Mouse (Mus musculus) midbrain, embryonic 14.5 days (tissue): Measurements from ENCODE around the gene Taf3. TPM values are rescaled to one million over a fixed set of nuclear protein-coding genes. Genes with fewer than 3 reads are reported as not detected.
A peak's percentile ranks its signal among the peaks of the same experiment; 100 is the strongest.

ENCODE experiments used
- ATAC-seq: fragments of 200-750 bp; cut with Nextera tagmentation; 2 replicates; pipeline ENCODE4 v1.8.0; 2017; ENCODE audit warnings: moderate number of reproducible peaks, moderate library complexity; ENCODE audit not compliant: low FRiP score, low TSS enrichment
- DNase-seq: peaks from one replicate; pipeline ENCODE4 v3.0.0-alpha.2; 2015
- H3K27ac ChIP-seq: fragments of 300-500 bp; sonication (generic); replicated peaks from 2 replicates; pipeline ENCODE4 v1.5.1; 2014; ENCODE audit warnings: mild to moderate bottlenecking, low read depth, low read length, moderate library complexity
- H3K27me3 ChIP-seq: fragments of 300-500 bp; sonication (generic); 2 replicates; pipeline ENCODE4 v1.6.1; 2014; ENCODE audit warnings: low read length, control low read depth, mixed read lengths; ENCODE audit not compliant: control insufficient read depth, insufficient read depth
- H3K36me3 ChIP-seq: fragments of 300-500 bp; sonication (generic); 2 replicates; pipeline ENCODE4 v1.6.1; 2014; ENCODE audit warnings: low read length, control low read depth; ENCODE audit not compliant: control insufficient read depth, insufficient read depth
- H3K4me1 ChIP-seq: fragments of 300-500 bp; sonication (generic); 2 replicates; pipeline ENCODE4 v1.6.1; 2014; ENCODE audit warnings: mild to moderate bottlenecking, antibody characterized with exemption, low read length, control low read depth; ENCODE audit not compliant: control insufficient read depth, insufficient read depth
- H3K4me2 ChIP-seq: fragments of 300-500 bp; sonication (generic); 2 replicates; pipeline ENCODE4 v1.6.1; 2014; ENCODE audit warnings: mild to moderate bottlenecking, low read length, moderate library complexity
- H3K4me3 ChIP-seq: fragments of 300-500 bp; sonication (generic); replicated peaks from 2 replicates; pipeline ENCODE4 v1.5.1; 2014; ENCODE audit warnings: low read depth, low read length
- H3K9ac ChIP-seq: fragments of 300-500 bp; sonication (generic); replicated peaks from 2 replicates; pipeline ENCODE4 v1.6.1; 2014; ENCODE audit warnings: mild to moderate bottlenecking, low read length, moderate library complexity
- H3K9me3 ChIP-seq: fragments of 300-500 bp; sonication (generic); 2 replicates; pipeline ENCODE4 v1.6.1; 2016; ENCODE audit warnings: low read length, control low read depth, mixed read lengths; ENCODE audit not compliant: control insufficient read depth
- WGBS: fragments of 180-500 bp; shearing (Covaris S2); extraction: QIAGEN DNeasy Blood & Tissue Kit; methylation state at CpG from one replicate; pipeline ENCODE4 v1.1.7; 2014; 5-methylcytosine and 5-hydroxymethylcytosine counted together
- polyA plus RNA-seq: library from polyadenylated mRNA; unstranded; fragments of >200 nt; fragmentation: Nextera tagmentation; extraction: Ambion mirVana; gene quantifications from 2 replicates; pipeline ENCODE4 v1.2.1, GENCODE M21; 2014

Taf3 gene
- polyA plus RNA-seq, 1 experiment from 2014 or later = 16.4 TPM

DNA sequence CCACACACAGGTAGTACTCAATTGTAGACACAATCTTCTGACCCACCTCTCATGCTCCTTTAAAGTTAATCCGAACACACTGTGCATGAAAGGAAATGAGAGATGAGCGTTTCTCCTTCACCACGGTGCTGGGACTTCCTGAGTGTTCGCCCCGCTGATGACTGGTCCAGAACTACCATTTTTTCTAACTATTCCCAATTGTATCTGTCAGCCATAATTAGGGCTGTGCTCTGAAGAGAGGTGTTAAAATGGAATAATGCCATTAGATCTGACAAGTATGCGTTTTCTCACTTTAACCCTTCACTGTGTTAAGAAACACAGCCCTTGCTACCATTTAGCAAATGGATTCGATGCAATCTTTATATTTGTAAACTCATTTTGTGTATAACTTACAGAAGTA, 18.6 kb downstream of the Taf3 start:
- H3K27ac ChIP-seq = no peak overlapping the region
- H3K4me2 ChIP-seq = no peak overlapping the region
- no peak overlapping the region for H3K9ac ChIP-seq
- no peaks in the 10 kb centered on the region for H3K27me3 ChIP-seq
- 66% methylated on average over 7 of the region's 7 CpGs for WGBS
- no peaks in the 10 kb centered on the region for H3K9me3 ChIP-seq
- no peak for ATAC-seq
- H3K4me1 ChIP-seq = 0 out of 2 replicates have a peak, but pooled peaks cover 5% of the 10 kb centered on the region
- H3K36me3 ChIP-seq = no peaks in the 10 kb centered on the region
- no peak overlapping the region for H3K4me3 ChIP-seq
- DNase-seq = no peak

DNA sequence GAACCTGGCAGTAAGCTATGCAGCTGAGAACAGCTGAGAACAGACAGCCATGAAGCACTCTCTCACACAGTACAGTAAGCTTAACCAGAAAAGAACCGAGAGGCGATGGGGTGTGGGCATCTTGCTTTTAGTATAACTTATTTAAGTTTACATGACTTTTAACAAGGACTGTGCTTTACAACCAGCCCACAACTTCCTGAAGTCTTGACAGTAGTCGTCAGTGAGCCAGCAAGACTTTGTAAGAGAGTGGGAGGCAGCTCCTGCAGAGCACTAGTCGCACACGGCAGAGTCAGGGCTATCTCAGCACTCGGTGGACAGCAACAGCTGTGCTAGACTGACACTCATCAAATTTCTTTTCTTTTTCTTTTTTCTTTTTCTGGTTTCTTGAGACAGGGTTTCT, 24.1 kb downstream of the Taf3 start:
- no peak overlapping the region for H3K4me3 ChIP-seq
- no peaks in the 10 kb centered on the region for H3K27me3 ChIP-seq
- DNase-seq (no peak), ATAC-seq (no peak)
- no peaks in the 10 kb centered on the region for H3K9me3 ChIP-seq
- no peak overlapping the region for H3K9ac ChIP-seq
- H3K4me1 ChIP-seq = 0 out of 2 replicates have a peak, but pooled peaks cover 2% of the 10 kb centered on the region
- no peak overlapping the region for H3K27ac ChIP-seq
- WGBS = 92% methylated on average over 6 of the region's 6 CpGs
- no peak overlapping the region for H3K4me2 ChIP-seq
- H3K36me3 ChIP-seq = no peaks in the 10 kb centered on the region

DNA sequence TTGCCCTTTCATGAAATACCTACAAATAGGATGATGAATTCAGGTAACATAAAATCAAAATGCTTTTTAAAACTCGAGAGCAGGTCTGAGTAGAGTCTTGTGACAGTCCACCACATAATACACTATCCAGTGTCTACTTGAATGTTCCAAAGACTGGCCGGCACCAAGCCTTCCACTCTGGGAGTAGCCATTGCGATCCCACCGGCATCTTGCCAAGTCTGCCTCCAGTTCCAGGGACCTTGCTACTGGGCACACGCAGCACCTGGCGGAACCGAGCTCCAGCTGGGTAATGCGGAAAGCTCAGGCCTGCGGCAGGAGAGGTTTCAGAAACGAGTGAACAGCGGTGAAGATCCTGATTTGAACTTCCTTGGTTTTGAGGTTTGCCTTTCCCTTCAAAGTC, 27.1 kb downstream of the Taf3 start:
- Histone ChIP-seq H3K9ac (no peak overlapping the region), H3K36me3 (no peaks in the 10 kb centered on the region), H3K27ac (no peak overlapping the region), H3K4me3 (no peak overlapping the region), H3K4me2 (no peak overlapping the region), H3K9me3 (no peaks in the 10 kb centered on the region), H3K27me3 (no peaks in the 10 kb centered on the region), H3K4me1 (no peaks in the 10 kb centered on the region)
- WGBS = 90% methylated on average over 11 of the region's 11 CpGs
- no peak for DNase-seq
- ATAC-seq = no peak

DNA sequence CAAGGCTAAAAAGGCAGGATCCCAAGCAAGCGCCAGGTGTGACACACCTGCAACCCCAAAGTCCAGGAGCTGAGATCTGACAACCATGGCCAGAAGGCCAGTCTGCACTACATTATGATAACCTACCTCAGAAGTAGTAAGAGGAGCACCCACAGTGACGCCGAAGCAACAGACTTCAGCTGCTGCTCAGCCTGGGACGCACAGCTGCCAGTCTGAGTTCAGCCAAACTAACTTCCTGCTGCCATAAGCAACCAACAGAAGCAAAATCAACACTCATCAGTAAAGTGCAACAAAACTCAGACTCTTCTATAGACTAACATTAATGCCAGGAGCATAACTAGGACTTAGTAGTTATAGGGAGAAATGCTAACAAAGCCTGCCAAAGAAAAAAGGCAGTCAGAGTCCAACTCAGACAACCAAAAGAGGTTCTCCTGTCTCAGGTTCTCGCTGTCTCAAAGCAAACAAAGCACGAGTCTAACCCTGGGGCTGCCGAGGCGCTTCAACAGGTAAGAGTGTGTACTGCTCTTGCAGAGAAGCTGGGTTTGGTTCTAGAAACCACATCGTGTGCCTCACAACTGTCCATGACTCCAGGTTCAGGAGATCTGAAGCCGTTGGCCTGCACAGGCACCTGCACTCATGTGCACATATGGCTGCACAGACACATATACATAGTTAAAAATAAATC, 33.3 kb downstream of the Taf3 start:
- H3K27me3 ChIP-seq = no peaks in the 10 kb centered on the region
- H3K4me3 ChIP-seq = no peak overlapping the region
- no peaks in the 10 kb centered on the region for H3K4me1 ChIP-seq
- no peak overlapping the region for H3K4me2 ChIP-seq
- ATAC-seq = no peak
- 88% methylated on average over 10 of the region's 10 CpGs for WGBS
- no peaks in the 10 kb centered on the region for H3K36me3 ChIP-seq
- H3K9ac ChIP-seq = no peak overlapping the region
- DNase-seq = no peak
- H3K9me3 ChIP-seq = no peaks in the 10 kb centered on the region
- H3K27ac ChIP-seq = no peak overlapping the region

DNA sequence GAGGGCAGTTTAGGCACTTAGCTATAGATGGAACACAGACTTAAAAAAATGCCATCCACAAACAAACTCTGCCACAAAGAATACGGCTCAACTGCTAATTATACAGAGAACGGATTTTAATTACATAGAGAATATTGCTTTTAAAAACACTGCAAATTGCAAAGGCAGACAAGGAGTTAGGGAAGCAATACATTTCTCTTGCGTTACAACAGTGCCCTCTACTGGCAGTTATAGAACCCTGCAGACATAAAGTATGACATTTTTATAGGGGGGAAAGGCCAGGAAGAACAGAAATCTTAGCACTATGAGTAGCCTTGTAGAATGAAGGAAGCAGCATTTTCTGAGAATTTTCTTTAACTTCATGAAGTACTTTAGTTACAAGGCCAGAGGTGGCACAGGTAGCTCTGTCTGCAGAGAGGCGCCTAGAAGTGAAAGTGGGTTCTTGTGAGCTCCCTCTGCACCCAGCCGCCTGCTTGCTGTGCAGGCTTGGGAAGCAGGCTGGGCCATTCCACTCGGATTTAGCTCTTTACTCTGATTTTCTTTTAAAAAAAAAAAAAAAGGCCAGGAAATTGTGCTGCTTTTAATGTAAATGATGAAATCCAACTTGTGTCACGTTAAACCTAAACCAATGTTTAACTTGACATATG, 38.0 kb downstream of the Taf3 start:
- Histone ChIP-seq H3K9me3 (no peaks in the 10 kb centered on the region), H3K9ac (no peak overlapping the region), H3K4me1 (no peaks in the 10 kb centered on the region), H3K36me3 (no peaks in the 10 kb centered on the region), H3K4me2 (no peak overlapping the region), H3K4me3 (no peak overlapping the region), H3K27me3 (no peaks in the 10 kb centered on the region), H3K27ac (no peak overlapping the region)
- ATAC-seq = peak; percentile 67; the same call in 1 of the 2 replicates
- WGBS = 36% methylated on average over 7 of the region's 7 CpGs
- peak; percentile 89 for DNase-seq

DNA sequence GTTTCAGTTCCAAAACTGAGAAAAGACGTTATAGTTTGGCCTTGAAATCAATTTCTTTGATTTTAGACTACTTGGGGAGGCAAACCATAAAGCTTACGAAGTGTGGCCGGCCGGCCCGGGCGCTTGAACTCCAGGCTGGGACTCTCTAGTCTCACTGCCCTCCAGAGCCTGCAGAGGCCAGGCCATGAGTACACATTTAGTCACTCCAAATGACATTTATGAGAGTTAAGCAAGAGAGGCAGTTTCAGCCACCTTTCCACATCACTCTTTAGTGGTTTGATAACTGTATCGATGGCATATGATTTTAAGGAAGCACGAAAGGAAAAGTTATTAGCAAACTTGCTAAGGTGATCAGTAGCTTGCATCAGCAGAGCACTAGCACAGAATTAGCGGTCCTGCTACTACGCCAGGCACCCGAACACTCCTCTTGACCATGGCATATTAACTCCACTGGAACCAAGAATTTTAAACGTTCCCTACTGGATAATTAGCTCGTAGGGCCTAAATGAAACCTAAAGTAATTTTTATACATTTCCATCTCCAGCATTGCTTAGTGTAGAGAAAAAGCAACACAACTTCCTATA, 38.6 kb downstream of the Taf3 start:
- Histone ChIP-seq H3K9me3 (no peaks in the 10 kb centered on the region), H3K9ac (no peak overlapping the region), H3K27ac (no peak overlapping the region), H3K36me3 (no peaks in the 10 kb centered on the region), H3K27me3 (no peaks in the 10 kb centered on the region), H3K4me1 (no peaks in the 10 kb centered on the region), H3K4me3 (no peak overlapping the region), H3K4me2 (no peak overlapping the region)
- ATAC-seq (no peak), DNase-seq (no peak)
- WGBS = 80% methylated on average over 13 of the region's 13 CpGs

DNA sequence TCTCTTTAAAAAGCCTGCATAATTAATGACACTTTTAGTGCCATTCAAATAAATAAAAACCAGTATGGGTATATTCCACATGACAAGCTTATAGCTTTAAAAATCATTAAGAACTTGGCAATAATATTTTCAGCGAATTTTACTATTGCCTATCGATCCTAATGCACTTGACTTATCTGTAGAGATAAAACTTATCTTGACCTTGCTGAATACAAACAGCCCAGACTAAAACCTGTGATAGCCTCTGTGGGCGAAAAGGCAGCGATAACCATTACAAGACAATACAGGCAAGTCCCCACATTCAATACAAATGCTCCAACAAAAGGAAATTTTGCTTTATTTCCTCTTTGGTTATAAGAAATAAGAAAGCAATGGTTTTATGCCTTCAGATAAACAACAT, 39.8 kb downstream of the Taf3 start:
- Histone ChIP-seq H3K9me3 (no peaks in the 10 kb centered on the region), H3K4me1 (no peaks in the 10 kb centered on the region), H3K4me3 (no peak overlapping the region), H3K9ac (no peak overlapping the region), H3K27ac (no peak overlapping the region), H3K36me3 (no peaks in the 10 kb centered on the region), H3K27me3 (no peaks in the 10 kb centered on the region), H3K4me2 (no peak overlapping the region)
- WGBS = 75% methylated on average over 4 of the region's 4 CpGs
- no peak for DNase-seq
- no peak for ATAC-seq

DNA sequence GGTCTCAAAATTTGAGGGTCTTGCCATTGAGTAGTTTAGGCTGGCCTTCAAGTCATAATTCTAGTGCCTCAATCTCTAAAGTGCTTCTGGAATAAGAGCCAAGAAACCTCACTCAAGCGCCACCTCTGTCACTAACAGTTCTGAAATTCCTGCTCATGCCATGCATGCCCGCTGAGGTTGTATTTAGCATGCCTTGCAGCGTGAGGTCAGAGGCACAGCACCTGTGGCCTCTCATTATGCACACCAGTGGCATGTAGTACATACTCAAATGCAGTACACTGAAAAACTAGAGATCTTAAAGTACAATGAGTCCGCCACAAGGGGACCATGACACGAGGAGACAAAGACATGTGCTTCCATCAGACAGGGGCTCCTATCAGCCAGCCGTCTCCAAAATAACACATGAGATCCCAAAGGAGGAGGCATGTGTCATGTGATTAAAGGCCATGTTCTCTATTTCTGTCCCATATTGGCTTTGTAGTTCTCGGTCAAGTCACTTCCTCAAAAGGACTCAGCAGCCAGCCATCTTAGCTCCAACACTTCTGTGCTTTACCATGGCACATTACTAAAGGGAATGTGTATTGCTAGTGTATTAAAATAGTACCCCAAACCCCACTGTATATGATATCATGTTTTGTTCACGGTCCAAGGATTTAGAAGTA, 43.3 kb downstream of the Taf3 start:
- H3K27ac ChIP-seq = no peak overlapping the region
- H3K9me3 ChIP-seq = no peaks in the 10 kb centered on the region
- DNase-seq (no peak), ATAC-seq (no peak)
- no peaks in the 10 kb centered on the region for H3K27me3 ChIP-seq
- no peaks in the 10 kb centered on the region for H3K4me1 ChIP-seq
- H3K4me3 ChIP-seq = no peak overlapping the region
- H3K9ac ChIP-seq = no peak overlapping the region
- 75% methylated on average over 8 of the region's 8 CpGs for WGBS
- no peaks in the 10 kb centered on the region for H3K36me3 ChIP-seq
- H3K4me2 ChIP-seq = no peak overlapping the region
